Mouse (Mus musculus) intestine, postnatal 0 days (tissue): ENCODE results near the gene Fubp1. TPM values are rescaled to one million over a fixed set of nuclear protein-coding genes. Genes with fewer than 3 reads are reported as not detected.

Experiments used
- ATAC-seq: fragments of 200-750 bp; cut with Nextera tagmentation; 2 replicates; pipeline ENCODE4 v1.8.0; 2017; ENCODE audit warnings: mild to moderate bottlenecking, moderate TSS enrichment, moderate library complexity
- H3K27ac ChIP-seq: fragments of 300-500 bp; sonication (generic); 2 replicates; pipeline ENCODE4 v1.5.1; 2014; ENCODE audit warnings: mild to moderate bottlenecking, low read depth, low read length, moderate library complexity
- H3K27me3 ChIP-seq: fragments of 300-500 bp; sonication (generic); replicated peaks from 2 replicates; pipeline ENCODE4 v1.6.1; 2014; ENCODE audit warnings: low read length, mixed read lengths; ENCODE audit not compliant: control insufficient read depth, insufficient read depth
- H3K36me3 ChIP-seq: fragments of 300-500 bp; sonication (generic); 2 replicates; pipeline ENCODE4 v1.6.1; 2014; ENCODE audit warnings: mild to moderate bottlenecking, moderate library complexity; ENCODE audit not compliant: control insufficient read depth, insufficient read depth
- H3K4me1 ChIP-seq: fragments of 300-500 bp; sonication (generic); replicated peaks from 2 replicates; pipeline ENCODE4 v1.6.1; 2014; ENCODE audit warnings: antibody characterized with exemption, low read length, mixed read lengths; ENCODE audit not compliant: control insufficient read depth, insufficient read depth
- H3K4me2 ChIP-seq: fragments of 300-500 bp; sonication (generic); replicated peaks from 2 replicates; pipeline ENCODE4 v1.6.1; 2014; ENCODE audit warnings: low read depth, mild to moderate bottlenecking, moderate library complexity
- H3K4me3 ChIP-seq: fragments of 300-500 bp; sonication (generic); 2 replicates; pipeline ENCODE4 v1.5.1; 2014; ENCODE audit warnings: low read depth, low read length
- H3K9ac ChIP-seq: fragments of 300-500 bp; sonication (generic); 2 replicates; pipeline ENCODE4 v1.6.1; 2014; ENCODE audit warnings: mild to moderate bottlenecking, low read depth, low read length
- H3K9me3 ChIP-seq: fragments of 300-500 bp; sonication (generic); 2 replicates; pipeline ENCODE4 v1.6.1; 2016; ENCODE audit warnings: mixed run types; ENCODE audit not compliant: control insufficient read depth
- CTCF ChIP-seq: sonication (generic); IDR thresholded peaks from 2 replicates; pipeline ENCODE4 v1.5.1; 2016; ENCODE audit warnings: low read depth, mild to moderate bottlenecking, control low read depth, antibody characterized with exemption, moderate library complexity
- WGBS: fragments of 180-500 bp; shearing (Covaris S2); extraction: QIAGEN DNeasy Blood & Tissue Kit; methylation state at CpG from one replicate; pipeline ENCODE4 v1.1.7; 2014; 5-methylcytosine and 5-hydroxymethylcytosine counted together
- polyA plus RNA-seq: library from polyadenylated mRNA; unstranded; fragments of >200 nt; fragmentation: Nextera tagmentation; extraction: Ambion mirVana; gene quantifications from 2 replicates; pipeline ENCODE4 v1.2.1, GENCODE M21; 2015

Gene Fubp1
- 60.6 and 64.8 TPM in 2 replicates for polyA plus RNA-seq

DNA sequence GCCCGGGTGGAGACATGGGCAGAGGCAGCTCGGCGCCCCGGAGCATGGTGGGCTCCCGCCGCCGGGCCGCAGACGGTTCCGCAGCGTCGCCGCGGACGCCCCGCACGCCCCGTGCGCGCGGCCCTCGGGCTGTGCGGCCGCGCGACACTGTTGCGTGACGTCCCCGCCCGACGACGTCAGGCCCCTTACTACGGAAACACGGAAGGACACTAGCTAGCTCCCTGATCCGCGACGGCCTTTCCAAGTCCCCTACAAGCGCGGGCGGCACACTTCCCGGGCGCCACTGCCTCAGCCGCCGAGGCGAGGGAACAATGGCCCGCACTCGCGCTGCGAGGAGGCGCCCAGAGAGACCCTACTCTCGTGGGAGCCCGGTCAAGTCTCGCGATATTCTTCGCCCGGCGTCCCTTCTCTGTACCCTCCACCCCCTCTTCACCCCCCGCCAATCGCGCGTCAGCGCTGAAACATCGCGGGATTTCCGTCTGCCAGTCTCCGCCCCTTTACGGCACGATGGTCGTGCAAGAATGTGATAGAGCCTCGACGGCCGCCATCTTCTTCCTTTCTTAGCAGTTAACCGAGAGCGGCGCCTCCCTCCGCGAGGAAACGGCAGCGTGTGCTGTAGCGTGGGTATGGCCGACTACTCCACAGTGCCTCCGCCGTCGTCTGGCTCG is at the start of gene Fubp1, which contains the start of gene Dnajb4:
Gene Fubp1, plus strand, starts transcription at position 456 of the 668 bp plus-strand sequence.
Gene Dnajb4, minus strand, starts transcription at position 336 of the 668 bp plus-strand sequence.
- peak within 1 kb of the TSS; percentile 80 for H3K4me2 ChIP-seq
- no peaks in the 10 kb centered on the region for H3K9me3 ChIP-seq
- peak within 1 kb of the TSS; percentile 100 for H3K27ac ChIP-seq
- H3K36me3 ChIP-seq = no peaks in the 10 kb centered on the region; the same call in 1 of the 2 replicates
- H3K4me1 ChIP-seq = peaks cover 9% of the 10 kb centered on the region; the same call in 1 of the 2 replicates
- ATAC-seq = peak; percentile 96
- TF ChIP-seq CTCF = no peak
- no peaks in the 10 kb centered on the region for H3K27me3 ChIP-seq
- H3K4me3 ChIP-seq = peak within 1 kb of the TSS; percentile 91
- WGBS = under 1% methylated on average over 83 of the region's 85 CpGs
- H3K9ac ChIP-seq = peak within 1 kb of the TSS; percentile 98

DNA sequence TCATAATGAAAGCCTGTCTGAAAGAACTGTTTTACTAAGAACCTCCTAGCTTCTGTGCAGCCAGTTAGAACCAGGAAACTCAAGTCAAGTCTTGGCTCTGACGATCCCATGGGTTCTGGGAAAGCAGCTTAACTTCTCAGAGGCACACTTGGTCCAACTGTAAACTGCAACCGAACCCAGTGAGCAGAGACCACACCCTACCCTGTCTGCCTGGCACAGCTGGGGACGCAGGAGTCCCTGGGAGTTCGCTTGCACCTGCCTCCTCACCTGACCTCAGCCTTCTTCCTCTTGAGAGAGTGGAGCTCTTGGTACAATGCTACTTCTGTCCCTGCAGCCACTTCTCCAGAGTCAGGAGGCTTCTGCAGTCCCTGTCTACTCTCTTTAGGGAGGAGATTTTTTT is 49.6 kb upstream of the Fubp1 start:
- Histone ChIP-seq H3K9ac (no peak overlapping the region), H3K27me3 (no peaks in the 10 kb centered on the region), H3K27ac (0 out of 2 replicates have a peak overlapping the region, but pooled peaks have one; percentile 30), H3K4me1 (no peaks in the 10 kb centered on the region), H3K4me2 (no peak overlapping the region), H3K4me3 (no peak overlapping the region), H3K9me3 (no peaks in the 10 kb centered on the region), H3K36me3 (no peaks in the 10 kb centered on the region)
- peak; percentile 67 for ATAC-seq
- 36% methylated on average over 4 of the region's 4 CpGs for WGBS
- no peak for TF ChIP-seq CTCF

DNA sequence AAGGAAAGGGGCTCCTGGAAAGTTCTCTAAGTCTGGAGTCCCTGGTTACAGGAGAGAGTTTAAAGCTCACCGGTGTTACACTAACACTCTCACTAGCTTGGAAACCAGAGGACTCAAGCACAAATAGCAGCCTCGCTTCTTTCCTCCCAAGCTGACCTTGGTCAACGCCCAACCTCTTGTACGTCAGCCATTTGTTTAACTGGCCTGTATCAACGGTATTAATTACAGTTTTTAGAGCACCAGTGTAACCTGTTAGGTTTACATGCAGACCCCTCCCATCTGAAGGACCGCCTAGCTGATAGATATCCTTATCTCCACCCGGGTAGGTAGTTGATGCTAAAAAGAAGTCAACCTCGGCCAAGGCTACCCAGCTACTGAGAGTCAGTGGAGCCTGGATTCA is 46.9 kb upstream of the Fubp1 start:
- H3K4me2 ChIP-seq = peak overlapping the region; percentile 79
- no peaks in the 10 kb centered on the region for H3K9me3 ChIP-seq
- no peak overlapping the region for H3K27ac ChIP-seq
- H3K4me1 ChIP-seq = no peaks in the 10 kb centered on the region
- WGBS = 35% methylated on average over 8 of the region's 8 CpGs
- H3K27me3 ChIP-seq = no peaks in the 10 kb centered on the region
- H3K36me3 ChIP-seq = no peaks in the 10 kb centered on the region
- TF ChIP-seq CTCF = no peak
- no peak for ATAC-seq
- H3K4me3 ChIP-seq = no peak overlapping the region
- H3K9ac ChIP-seq = no peak overlapping the region

DNA sequence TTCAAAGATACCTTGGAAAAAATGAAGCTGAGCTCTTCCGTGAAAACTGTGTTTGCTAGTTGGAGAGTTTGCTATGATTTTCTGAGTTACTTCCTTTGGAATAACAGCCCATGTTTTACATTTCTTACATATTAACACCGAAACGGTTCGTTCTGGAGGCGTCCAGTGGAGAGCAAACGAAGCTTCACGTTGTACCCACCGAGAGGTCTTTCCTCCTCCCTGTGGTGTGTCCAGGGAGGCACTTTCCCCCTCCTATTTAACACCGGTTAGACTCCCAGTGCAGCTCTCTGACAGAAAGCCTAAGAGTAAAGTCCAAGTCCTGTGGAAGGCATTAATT is 45.2 kb upstream of the Fubp1 start:
- TF ChIP-seq CTCF = no peak
- H3K9me3 ChIP-seq = no peaks in the 10 kb centered on the region
- ATAC-seq = no peak
- 19% methylated on average over 9 of the region's 9 CpGs for WGBS
- H3K27ac ChIP-seq = peak overlapping the region; percentile 93
- peak overlapping the region; percentile 72 for H3K9ac ChIP-seq
- H3K36me3 ChIP-seq = no peaks in the 10 kb centered on the region
- no peaks in the 10 kb centered on the region for H3K27me3 ChIP-seq
- H3K4me2 ChIP-seq = peak overlapping the region; percentile 79
- H3K4me3 ChIP-seq = peak overlapping the region; percentile 76
- H3K4me1 ChIP-seq = no peaks in the 10 kb centered on the region

DNA sequence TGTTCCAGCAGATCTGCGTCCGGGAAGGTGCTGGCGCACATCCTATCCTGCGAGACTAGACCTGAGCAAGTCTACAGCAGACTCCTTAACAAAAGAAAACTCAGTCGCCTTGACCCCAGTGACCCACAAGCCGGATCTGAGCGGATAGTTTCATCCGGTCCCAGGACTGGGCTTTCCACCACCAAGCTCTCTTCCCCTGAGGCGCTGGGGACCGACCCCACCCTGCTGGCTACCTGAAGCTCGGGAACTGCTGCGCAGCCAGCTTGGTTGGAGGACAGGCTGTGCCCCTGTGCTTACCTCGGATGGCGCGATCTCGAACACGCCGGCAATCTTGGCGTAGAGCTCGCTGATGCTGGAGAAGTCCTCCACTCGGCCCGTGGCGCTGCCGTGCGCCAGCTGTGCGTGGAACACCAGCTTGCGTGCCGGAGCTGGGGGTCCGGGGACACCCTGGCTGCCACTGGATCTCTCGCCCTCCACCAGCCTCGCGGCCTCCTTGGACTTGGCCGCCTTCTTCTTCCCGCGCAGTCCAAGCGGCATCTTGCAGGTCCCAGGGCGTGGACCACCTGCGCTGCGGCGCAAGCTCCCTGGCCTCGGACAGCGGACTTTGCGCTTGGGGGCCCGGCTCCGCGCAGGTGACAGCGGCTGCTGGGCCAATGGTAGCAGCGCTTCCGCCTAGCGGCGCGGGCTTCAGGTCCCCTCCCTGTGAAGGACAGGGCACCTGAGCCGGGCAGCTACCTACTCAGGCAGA is 44.7 kb upstream of the Fubp1 start:
- H3K4me3 ChIP-seq = peak overlapping the region; percentile 76
- no peaks in the 10 kb centered on the region; the same call in 1 of the 2 replicates for H3K4me1 ChIP-seq
- H3K9me3 ChIP-seq = no peaks in the 10 kb centered on the region
- TF ChIP-seq CTCF = no peak
- H3K27ac ChIP-seq = peak overlapping the region; percentile 93
- no peaks in the 10 kb centered on the region for H3K27me3 ChIP-seq
- H3K36me3 ChIP-seq = no peaks in the 10 kb centered on the region
- H3K4me2 ChIP-seq = peak overlapping the region; percentile 79
- peak; percentile 94 for ATAC-seq
- WGBS = 3% methylated on average over 51 of the region's 53 CpGs
- H3K9ac ChIP-seq = peak overlapping the region; percentile 72

DNA sequence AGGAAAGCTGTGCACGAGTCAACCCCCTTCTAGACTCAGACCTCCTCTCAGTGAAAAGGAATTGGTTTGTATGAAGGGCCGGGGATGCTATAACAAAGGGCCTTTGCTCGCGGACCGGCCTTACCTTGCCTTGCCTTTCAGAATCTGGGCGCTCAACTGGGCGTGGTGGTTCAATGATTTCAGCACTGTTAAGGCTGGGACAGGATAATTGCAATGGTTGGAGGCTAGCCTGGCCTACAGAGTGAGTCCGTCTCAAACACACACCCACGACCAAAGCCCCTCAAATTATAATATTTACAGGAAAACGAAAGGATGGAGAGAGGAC is 44.2 kb upstream of the Fubp1 start, which contains the start of gene Gipc2:
Gene Gipc2, minus strand, starts transcription at position 132 of the 325 bp plus-strand sequence.
- H3K4me2 ChIP-seq = peak within 1 kb of the TSS; percentile 79
- no peaks in the 10 kb centered on the region; the same call in 1 of the 2 replicates for H3K4me1 ChIP-seq
- H3K9ac ChIP-seq = peak within 1 kb of the TSS; percentile 72
- H3K9me3 ChIP-seq = no peaks in the 10 kb centered on the region
- no peaks in the 10 kb centered on the region for H3K36me3 ChIP-seq
- peak within 1 kb of the TSS; percentile 93 for H3K27ac ChIP-seq
- peak; percentile 63 for ATAC-seq
- no peak for TF ChIP-seq CTCF
- no peaks in the 10 kb centered on the region for H3K27me3 ChIP-seq
- H3K4me3 ChIP-seq = peak within 1 kb of the TSS; percentile 76
- 16% methylated on average over 10 of the region's 10 CpGs for whole genome bisulfite sequencing
